Mouse (Mus musculus) stomach, postnatal 0 days (tissue): ENCODE data around the gene Csrp1. TPM values are rescaled to one million over a fixed set of nuclear protein-coding genes. Genes with fewer than 3 reads are reported as not detected.

Experiments used
- ATAC-seq: fragments of 200-750 bp; cut with Nextera tagmentation; 2 replicates; pipeline ENCODE4 v1.8.0; 2017; ENCODE audit not compliant: low FRiP score, low TSS enrichment
- DNase-seq: peaks from one replicate; pipeline ENCODE4 v3.0.0-alpha.2; 2016; ENCODE audit warnings: low spot score
- H3K27ac ChIP-seq: fragments of 300-500 bp; sonication (generic); replicated peaks from 2 replicates; pipeline ENCODE4 v1.5.1; 2014; ENCODE audit warnings: mild to moderate bottlenecking, control low read depth
- H3K27me3 ChIP-seq: fragments of 300-500 bp; sonication (generic); 2 replicates; pipeline ENCODE4 v1.6.1; 2014; ENCODE audit warnings: low read length; ENCODE audit not compliant: control insufficient read depth, insufficient read depth
- H3K36me3 ChIP-seq: fragments of 300-500 bp; sonication (generic); 2 replicates; pipeline ENCODE4 v1.6.1; 2014; ENCODE audit warnings: low read length, mixed read lengths; ENCODE audit not compliant: control insufficient read depth, insufficient read depth
- H3K4me1 ChIP-seq: fragments of 300-500 bp; sonication (generic); replicated peaks from 2 replicates; pipeline ENCODE4 v1.6.1; 2014; ENCODE audit warnings: antibody characterized with exemption; ENCODE audit not compliant: control insufficient read depth, insufficient read depth
- H3K4me2 ChIP-seq: fragments of 300-500 bp; sonication (generic); replicated peaks from 2 replicates; pipeline ENCODE4 v1.6.1; 2014; ENCODE audit warnings: low read depth, mild to moderate bottlenecking, control low read depth, moderate library complexity
- H3K4me3 ChIP-seq: fragments of 300-500 bp; sonication (generic); 2 replicates; pipeline ENCODE4 v1.5.1; 2014; ENCODE audit warnings: low read depth, low read length, control low read depth
- H3K9ac ChIP-seq: fragments of 300-500 bp; sonication (generic); 2 replicates; pipeline ENCODE4 v1.6.1; 2014; ENCODE audit warnings: mild to moderate bottlenecking, low read length, control low read depth, mixed read lengths
- H3K9me3 ChIP-seq: fragments of 300-500 bp; sonication (generic); 2 replicates; pipeline ENCODE4 v1.6.1; 2016; ENCODE audit warnings: low read length; ENCODE audit not compliant: control insufficient read depth
- CTCF ChIP-seq: IDR thresholded peaks from 2 replicates; pipeline ENCODE4 v1.5.1; 2016; ENCODE audit warnings: antibody characterized with exemption, low read depth, mild to moderate bottlenecking, moderate library complexity
- EP300 ChIP-seq: optimal IDR thresholded peaks from 2 replicates; pipeline ENCODE3; 2016; ENCODE audit warnings: antibody characterized with exemption
- WGBS: fragments of 180-500 bp; shearing (Covaris S2); extraction: QIAGEN DNeasy Blood & Tissue Kit; methylation state at CpG from one replicate; pipeline ENCODE4 v1.1.7; 2014; 5-methylcytosine and 5-hydroxymethylcytosine counted together
- polyA plus RNA-seq: library from polyadenylated mRNA; unstranded; fragments of >200 nt; fragmentation: Nextera tagmentation; extraction: Ambion mirVana; gene quantifications from 2 replicates; pipeline ENCODE4 v1.2.1, GENCODE M21; 2015

Csrp1 gene
- polyA plus RNA-seq, 1 experiment from 2014 or later, result 496 TPM

DNA sequence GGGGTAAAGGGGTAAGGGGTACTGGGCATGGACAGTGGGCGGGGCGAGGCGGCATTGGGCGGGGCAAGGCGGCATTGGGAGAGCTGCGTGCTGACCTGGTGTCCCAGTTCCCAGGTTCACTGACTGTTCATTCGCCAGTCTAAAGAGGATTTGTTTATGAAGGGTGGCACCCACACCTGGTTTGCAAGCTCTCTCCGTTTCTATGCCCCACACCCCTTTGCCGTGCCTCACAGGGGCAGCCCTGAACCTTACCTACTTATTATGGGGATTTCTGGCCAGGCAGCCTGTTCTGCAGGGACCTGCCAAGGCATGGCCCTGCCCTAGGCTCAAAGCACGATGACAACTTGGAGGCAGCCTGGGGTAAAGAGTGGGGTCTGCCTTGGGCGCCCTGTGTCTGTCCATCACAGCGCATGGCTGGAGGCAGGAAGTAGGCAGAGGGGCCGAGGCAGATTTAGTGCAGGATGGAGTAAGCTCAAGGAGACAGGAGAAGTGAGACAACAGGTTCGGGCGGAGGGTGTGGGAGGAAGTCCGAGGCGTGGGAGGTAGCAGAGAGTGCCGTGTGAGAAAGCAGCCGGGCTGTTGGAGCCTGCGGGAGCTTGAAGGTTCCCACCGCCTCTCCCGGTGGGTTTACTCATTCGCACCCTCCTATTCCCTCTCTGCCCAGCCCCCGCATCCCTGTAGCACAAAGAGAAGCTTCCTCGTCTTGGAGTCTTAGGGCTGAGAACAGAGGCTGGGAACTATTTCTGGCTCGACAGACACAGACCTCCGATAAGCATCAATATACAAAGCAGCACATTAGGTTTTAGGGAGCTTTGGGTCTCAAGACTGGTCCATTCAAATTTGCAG is 73.7 kb downstream of the Csrp1 start:
- H3K9me3 ChIP-seq, result no peaks in the 10 kb centered on the region
- peaks cover 12% of the 10 kb centered on the region for H3K4me1 ChIP-seq
- peak overlapping the region; percentile 54 for H3K9ac ChIP-seq
- DNase-seq (peak; percentile 80), ATAC-seq (peak; percentile 80)
- no peaks in the 10 kb centered on the region for H3K27me3 ChIP-seq
- TF ChIP-seq CTCF (no peak), EP300 (no peak)
- peak overlapping the region; percentile 95 for H3K27ac ChIP-seq
- H3K36me3 ChIP-seq, result no peaks in the 10 kb centered on the region
- peak overlapping the region; percentile 10; the same call in 1 of the 2 replicates for H3K4me3 ChIP-seq
- H3K4me2 ChIP-seq, result peak overlapping the region; percentile 52
- 9% methylated on average over 26 of the region's 27 CpGs for WGBS

DNA sequence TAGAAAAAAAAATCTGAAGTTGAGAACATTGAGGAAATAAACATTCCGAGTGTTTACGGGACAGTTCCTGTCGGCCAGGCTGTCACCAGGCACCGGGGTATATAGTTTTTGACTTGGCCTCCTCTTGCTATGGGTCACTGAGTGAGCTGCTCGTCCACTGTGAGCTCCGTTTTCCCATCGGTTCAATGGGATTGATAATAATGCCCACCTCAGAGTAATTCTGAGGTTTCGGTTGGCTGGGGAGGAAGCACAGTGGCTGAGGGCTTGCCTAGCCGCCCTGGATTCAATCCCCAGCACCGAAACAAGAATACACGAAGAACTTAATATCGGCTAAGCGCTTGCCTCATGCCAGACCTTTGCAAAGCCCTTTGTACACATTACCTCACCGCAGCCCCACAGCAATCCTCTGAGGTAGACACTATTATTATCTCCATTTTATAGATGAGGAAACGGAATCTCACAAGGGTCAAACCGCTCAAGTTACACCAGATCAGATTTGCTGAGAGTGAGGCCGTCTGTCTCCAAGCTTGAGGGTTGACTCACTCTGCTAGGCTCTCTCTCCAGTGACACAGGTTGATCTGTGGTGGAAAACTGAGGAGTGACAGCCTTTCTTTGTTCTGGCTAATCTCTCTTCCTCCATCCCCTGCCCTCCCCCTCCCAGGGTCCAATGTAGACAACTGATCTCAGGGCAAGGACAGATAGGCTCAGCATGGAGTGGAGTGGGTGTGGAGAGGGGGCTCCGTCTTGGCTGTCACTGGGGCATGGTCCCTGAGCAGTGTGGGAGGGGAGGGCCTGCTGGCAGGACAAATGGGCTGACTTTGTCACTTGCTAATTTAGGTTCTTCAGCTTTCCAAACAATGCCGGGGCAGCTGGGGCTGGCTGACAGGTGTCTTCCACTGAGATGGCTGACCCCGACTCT is 74.6 kb downstream of the Csrp1 start:
- peak overlapping the region; percentile 95 for H3K27ac ChIP-seq
- peaks cover 12% of the 10 kb centered on the region for H3K4me1 ChIP-seq
- peak overlapping the region; percentile 54 for H3K9ac ChIP-seq
- H3K4me2 ChIP-seq, result peak overlapping the region; percentile 52
- H3K36me3 ChIP-seq, result no peaks in the 10 kb centered on the region
- H3K27me3 ChIP-seq, result no peaks in the 10 kb centered on the region
- peak; percentile 79 for ATAC-seq
- DNase-seq, result peak; percentile 64
- H3K9me3 ChIP-seq, result no peaks in the 10 kb centered on the region
- WGBS, result 23% methylated on average over 20 of the region's 20 CpGs
- no peak for TF ChIP-seq CTCF
- no peak for TF ChIP-seq EP300
- peak overlapping the region; percentile 10; the same call in 1 of the 2 replicates for H3K4me3 ChIP-seq

DNA sequence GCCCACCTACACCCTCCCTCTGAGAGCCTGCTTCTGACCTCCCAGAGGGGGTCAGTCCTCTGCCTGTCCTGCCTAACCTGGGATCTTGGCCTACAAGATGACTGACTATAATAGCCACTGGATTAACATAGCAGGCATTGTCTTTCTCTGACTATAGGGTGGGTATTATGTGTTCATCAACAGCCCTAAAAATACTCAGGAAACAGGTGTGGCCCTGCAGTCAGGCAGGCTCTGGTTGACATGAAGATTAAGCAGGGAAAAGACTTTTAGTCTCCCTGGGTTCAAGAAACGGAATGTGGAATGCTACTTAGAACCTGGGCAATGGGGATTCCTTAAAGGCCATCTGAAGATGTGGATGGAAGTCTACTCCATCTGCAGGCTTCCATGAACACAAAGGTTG is 78.6 kb downstream of the Csrp1 start:
- Histone ChIP-seq H3K4me2 (no peak overlapping the region), H3K36me3 (no peaks in the 10 kb centered on the region), H3K9ac (no peak overlapping the region), H3K27me3 (no peaks in the 10 kb centered on the region), H3K9me3 (no peaks in the 10 kb centered on the region), H3K27ac (no peak overlapping the region), H3K4me1 (peaks cover 16% of the 10 kb centered on the region), H3K4me3 (no peak overlapping the region)
- WGBS, result 59% methylated on average over 1 of the region's 1 CpGs
- TF ChIP-seq EP300, result no peak
- TF ChIP-seq CTCF, result no peak
- ATAC-seq, result no peak
- DNase-seq, result no peak

DNA sequence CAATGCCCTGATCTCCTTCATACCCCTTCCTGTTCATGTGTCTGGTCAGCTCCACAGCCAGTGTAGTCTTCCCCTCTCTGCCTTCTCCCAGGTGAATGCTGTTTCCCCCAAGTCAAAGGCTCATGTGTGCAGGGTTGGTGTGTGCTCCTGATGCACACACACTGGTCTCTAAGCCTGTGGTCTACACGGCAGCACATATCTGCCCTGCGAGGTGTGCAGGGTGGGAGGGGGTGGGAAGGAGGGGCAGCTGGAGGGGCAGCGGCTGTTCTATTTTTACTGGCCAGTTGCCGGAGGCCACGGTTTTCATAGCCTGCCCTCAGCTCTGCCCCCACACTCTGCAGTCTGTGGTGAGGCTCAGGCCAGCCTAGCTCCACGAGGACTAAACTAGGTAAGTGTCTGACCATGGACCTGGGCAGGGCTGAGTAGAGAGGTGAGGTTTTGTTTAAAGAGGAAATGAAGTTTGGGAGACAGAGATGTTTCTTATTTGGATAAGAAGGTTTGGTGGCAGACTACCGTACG is 79.3 kb downstream of the Csrp1 start:
- Histone ChIP-seq H3K9ac (no peak overlapping the region), H3K27me3 (no peaks in the 10 kb centered on the region), H3K27ac (no peak overlapping the region), H3K4me2 (no peak overlapping the region), H3K4me1 (peaks cover 11% of the 10 kb centered on the region), H3K36me3 (no peaks in the 10 kb centered on the region), H3K4me3 (no peak overlapping the region), H3K9me3 (no peaks in the 10 kb centered on the region)
- WGBS, result 52% methylated on average over 8 of the region's 8 CpGs
- ATAC-seq, result no peak
- TF ChIP-seq EP300 (no peak), CTCF (no peak)
- DNase-seq, result no peak

DNA sequence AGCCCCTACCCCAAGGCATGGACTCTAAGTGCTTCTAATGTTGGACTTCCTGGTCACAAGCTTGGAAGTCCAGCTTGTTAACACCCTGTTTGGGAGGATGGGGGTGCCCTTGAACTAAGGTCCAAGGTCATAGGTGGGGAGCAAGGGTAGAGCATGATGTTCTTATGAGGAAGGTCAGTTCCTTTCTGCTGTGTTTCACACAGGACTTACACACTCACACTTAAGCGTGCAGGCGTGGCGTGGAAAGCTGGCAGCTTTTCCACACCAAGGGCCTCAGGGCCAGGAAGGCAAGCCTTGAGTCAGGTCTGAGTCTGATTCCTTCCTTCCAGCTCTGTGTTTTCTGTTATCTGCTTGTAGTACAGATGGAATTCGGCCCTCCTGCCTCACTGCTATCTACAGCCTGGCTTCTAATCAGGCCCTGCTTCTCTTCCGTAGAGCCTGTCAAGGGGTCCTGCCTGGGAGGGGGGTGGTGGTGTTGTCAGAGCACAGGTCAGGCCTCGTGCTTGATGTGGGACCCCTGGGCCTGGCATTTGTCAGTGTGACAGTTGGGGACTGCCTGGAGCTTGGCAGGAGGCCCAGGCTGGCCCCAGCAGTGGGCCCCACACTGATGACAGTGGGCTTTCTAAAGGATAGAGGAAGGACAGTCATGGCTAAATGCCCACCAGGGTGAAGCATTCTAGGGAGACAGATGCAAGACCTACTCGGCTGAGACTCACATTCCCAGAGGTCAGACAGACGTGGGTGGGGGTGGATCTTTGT is 80.5 kb downstream of the Csrp1 start:
- H3K4me2 ChIP-seq, result no peak overlapping the region
- H3K4me1 ChIP-seq, result peaks cover 7% of the 10 kb centered on the region
- no peak overlapping the region for H3K4me3 ChIP-seq
- peak overlapping the region; percentile 67 for H3K27ac ChIP-seq
- no peak overlapping the region for H3K9ac ChIP-seq
- 25% methylated on average over 8 of the region's 8 CpGs for WGBS
- no peaks in the 10 kb centered on the region for H3K9me3 ChIP-seq
- ATAC-seq (peak; percentile 41), DNase-seq (no peak)
- no peak for TF ChIP-seq EP300
- no peak for TF ChIP-seq CTCF
- H3K36me3 ChIP-seq, result no peaks in the 10 kb centered on the region
- no peaks in the 10 kb centered on the region for H3K27me3 ChIP-seq

Other genes starting within 250 kb of the Csrp1 start
- gene Nav1, start 112.8 kb upstream of the Csrp1 start, polyA plus RNA-seq, result 3.7 and 3.9 TPM in 2 replicates
- 91.1 and 92.2 TPM in 2 replicates for gene Phlda3, start 46.1 kb downstream of the Csrp1 start, polyA plus RNA-seq
- 4.2 and 6.8 TPM in 2 replicates for gene Tnni1, start 59.4 kb downstream of the Csrp1 start, polyA plus RNA-seq
- gene Lad1, start 98.5 kb downstream of the Csrp1 start, polyA plus RNA-seq, result 128 and 140 TPM in 2 replicates
- gene Tnnt2, start 116.3 kb downstream of the Csrp1 start, polyA plus RNA-seq, result 36.4 and 39.9 TPM in 2 replicates
- gene Pkp1, start 199.1 kb downstream of the Csrp1 start, polyA plus RNA-seq, result 29.8 and 34.2 TPM in 2 replicates